Mouse (Mus musculus): ENCODE measurements around the gene Agrp.
A peak's percentile ranks its signal among the peaks of the same experiment; 100 is the strongest.

Agrp gene

DNA sequence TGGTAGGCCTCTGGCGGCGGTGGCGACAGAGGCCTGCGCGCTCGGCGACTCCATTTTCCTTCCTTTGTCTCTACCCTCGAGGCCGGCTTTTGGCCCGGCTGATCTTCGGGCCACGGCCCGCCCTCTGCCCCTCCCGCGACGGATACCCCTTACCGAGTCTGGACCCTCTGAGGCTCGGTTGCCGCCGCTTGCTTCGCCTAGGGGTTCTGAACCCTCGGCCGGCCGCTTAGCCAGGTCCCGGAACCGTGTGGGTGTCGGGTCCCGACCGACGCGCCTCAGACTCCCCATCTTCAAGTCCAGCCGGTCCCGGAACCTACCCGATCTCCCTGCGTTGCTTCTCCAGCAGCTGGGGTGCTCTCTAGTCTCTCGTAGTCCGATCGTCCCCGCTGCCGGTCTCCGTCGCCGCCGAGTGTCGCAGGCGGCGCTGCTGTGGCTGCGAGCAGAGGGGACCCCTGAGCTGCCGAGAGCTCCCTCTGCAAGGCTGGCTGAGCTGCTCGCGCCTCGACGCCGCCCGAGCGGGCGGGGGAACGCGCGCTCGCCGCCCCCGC, at the start of gene Agrp:
TSS of gene Agrp (minus strand) at position 431 of the 548 bp plus-strand sequence.
- peak; percentile 79 for DNase-seq

DNA sequence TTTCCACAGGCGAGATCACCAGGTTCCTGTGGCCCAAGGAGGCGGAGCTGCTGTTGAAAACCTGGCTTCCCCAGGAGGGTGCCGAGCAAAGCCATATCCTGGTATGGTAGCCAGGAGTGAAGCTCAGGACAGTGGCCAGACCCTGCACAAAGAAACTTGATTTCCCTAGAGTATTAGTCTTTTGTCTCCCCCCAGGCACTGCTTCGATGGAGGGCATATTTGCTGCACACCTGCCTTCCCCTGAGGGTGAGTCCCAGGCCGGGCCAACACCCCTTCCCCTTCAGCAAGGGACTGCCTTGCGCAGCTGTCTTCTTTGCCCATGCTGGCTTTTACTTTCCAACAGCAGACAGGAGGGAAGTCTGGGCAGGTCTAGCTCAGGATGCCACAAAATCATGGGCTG, 49.4 kb upstream of the Agrp start:
- DNase-seq = peak; percentile 68

DNA sequence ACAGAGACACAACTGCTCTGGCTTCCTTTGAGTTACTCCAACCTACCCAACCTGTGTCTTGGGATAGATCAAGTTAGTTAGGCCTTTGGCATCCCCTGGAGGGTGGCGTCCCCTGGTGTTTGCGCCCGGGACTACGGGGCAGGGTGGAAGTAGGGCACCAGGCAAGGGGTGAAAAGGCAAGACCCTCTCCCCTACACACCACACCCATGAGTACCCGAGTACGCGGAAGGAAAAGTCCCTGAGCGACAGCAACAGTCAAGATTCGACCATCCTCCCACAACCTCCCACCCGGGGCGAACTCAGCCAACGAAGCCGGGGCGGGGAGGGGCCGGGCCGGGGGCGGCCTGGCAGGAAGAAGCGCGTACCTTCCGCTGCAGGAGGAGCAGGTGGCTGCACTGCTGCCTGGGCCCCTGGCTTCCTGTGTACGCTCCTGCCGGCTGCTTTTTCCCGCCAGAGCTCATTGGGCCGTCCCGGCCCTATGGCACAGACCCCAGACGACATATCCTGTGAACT, 48.7 kb upstream of the Agrp start, which contains the start of gene Carmil2:
TSS of gene Carmil2 (plus strand) at position 479 of the 513 bp plus-strand sequence.
- peak; percentile 98 for DNase-seq

DNA sequence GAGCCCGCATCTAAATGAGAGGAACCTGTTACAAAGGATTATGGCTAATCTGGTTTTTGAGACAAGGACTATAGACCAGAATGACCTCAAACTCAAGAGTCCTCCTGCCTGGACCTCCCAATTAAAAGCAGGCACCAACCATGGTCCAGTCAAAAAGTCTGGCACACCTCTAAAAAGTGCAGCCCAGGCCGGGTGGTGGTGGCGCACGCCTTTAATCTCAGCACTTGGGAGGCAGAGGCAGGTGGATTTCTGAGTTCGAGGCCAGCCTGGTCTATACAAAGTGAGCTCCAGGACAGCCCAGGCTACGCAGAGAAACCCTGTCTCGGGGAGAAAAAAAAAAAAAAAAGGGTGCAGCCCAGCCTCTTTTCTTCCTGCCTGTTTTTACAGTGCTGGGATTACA, 48.1 kb upstream of the Agrp start:
- peak; percentile 44 for DNase-seq

DNA sequence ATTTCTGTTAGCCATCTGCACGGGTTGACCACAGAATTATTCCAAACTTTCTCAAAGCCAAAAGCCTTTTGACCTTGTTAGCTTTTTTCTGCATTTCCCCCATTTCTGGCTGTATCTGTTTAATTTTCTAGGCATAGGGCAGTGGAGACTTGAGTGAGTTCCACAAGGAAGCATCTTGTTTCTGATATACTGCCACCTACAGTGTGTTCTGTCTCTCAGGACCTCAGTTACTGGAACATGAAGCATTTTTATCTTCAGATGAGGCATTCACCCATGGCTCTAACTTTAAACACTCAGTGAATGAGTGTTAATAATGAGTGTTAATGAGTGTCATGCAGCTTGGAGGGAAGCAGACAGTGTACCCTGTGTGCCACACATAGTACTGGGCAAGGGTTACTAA, 40.7 kb upstream of the Agrp start:
- DNase-seq = no peak

DNA sequence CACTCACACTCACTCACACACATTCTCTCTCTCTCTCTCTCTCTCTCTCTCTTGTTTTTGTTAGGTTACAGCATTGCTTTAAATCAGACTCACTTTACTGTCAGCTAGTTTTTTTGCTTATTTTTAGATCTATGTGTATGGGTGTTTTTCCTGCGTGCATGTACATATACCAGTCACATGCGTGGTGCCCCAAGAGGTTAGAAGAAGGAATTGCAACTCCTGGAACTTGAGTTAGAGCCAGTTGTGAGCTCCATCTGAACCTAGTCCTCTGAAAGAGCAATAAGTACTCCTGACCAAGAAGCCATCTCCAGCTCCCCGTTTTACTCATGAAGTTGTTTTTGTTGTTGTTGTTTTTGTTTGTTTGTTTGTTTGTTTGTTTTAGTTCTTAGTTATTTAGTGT, 24.0 kb upstream of the Agrp start:
- DNase-seq = peak; percentile 35

DNA sequence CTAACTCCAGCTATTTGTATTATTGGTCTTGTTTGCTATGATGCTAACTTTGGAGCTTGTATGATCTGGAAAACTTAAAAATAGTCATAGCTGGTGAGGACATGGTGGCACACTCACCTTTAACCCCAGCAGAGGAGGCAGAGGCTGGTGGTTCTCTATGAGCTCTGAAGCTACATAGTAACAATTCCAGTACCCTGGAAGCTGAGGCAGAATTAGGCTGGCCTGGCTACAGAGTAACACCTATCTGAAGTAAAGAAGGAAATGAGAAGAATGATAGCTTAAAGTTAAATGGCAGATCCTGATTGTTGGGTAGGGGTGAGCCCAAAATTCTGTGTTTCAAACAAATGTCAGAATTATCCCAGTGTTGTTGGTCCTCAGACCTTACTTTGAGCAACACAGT, 20.4 kb upstream of the Agrp start:
- DNase-seq = no peak

DNA sequence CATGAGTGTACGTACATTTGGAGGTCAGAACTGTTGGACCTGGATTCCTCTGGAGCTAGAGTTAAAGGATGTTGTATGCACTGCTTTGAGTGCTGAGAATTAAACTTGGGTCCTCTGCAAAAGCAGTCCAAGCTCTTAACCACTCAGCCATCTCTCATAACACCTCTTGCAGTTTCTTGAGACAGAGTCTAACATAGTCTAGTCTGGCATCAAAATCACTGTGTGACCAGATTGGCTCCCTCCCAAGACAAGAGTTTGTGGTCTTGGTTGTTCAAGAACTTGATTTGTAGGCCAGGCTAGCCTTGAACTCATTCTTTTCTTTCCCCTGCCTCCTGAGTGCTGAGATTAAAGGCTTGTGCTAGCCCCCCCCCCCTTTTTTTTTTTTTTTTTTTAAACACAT, 11.7 kb upstream of the Agrp start:
- no peak for DNase-seq

DNA sequence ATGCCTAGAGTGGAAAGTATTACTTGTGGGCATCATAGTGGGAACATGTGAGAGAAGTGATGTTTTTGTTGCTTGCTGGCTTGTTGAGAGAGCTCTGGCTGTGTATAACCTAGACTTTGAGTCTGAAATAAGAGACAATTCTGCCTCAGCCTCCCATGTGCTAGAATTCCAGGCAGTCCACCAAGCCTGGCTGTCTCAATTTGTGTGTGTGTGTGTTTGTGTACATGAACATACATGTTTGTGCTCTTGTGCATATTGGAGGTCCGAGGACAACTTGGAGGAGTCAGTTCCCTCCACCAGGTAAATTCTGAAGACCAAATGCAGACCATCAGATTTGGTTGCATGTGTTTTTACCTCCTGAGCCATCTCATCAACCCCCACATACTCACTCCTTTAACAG, 8.0 kb upstream of the Agrp start:
- no peak for DNase-seq

DNA sequence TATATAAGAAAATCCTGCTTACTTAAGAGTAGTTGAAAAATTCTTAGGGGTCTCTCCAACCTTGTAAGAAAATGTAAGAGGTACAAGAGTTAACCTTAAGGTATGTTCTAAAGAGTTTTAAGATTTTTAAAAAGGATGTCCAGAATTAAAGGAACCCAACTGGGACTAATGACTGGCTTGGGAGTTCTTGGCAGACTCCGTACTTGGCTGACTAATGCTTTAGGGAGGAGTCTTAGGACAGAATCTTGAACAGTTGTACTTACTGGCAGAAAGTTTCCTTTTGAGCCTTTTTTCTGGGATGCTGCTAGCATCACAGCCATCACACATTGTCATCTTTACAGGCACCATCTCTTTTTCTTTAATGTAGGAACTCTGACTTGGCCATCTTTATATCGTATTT, 3.3 kb upstream of the Agrp start:
- DNase-seq = no peak

DNA sequence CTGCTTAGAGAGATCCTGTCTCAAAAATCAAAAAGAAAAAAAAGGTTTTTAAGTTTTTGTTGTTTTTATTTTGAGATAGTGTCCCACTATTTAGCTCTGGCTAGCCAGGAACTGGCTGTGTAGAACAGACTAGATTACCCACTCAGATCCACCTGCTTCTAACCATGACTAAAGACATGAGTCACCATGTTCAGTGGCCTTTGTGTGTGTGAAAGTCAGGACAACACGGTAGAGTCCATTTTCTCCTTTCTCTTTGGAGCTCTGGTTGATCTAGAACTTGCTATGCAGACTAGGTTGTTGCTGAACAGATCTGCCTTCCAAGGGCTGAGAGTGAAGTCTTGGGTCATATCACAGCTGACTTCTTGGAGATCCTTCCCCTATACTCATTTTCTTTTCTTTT, 2.6 kb upstream of the Agrp start:
- no peak for DNase-seq

DNA sequence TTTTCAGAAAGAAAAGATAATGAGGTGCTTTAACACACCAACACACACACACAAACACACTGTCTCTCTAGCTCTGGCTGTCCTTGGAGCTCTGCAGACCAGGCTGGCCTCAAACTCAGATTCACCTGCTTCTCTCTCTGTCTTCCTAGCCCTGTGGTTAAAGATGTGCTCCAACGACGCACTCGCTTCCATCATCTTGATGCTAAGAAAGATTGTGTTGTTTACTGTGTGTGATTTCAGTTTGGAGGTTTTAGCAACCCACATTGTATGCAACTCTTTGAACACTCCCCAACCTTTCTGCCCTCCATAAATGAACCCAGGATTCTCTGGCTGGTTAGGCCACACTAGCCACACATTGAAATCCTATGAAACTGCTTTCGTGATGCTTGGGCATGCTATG, 1.3 kb upstream of the Agrp start:
- DNase-seq = peak; percentile 47

DNA sequence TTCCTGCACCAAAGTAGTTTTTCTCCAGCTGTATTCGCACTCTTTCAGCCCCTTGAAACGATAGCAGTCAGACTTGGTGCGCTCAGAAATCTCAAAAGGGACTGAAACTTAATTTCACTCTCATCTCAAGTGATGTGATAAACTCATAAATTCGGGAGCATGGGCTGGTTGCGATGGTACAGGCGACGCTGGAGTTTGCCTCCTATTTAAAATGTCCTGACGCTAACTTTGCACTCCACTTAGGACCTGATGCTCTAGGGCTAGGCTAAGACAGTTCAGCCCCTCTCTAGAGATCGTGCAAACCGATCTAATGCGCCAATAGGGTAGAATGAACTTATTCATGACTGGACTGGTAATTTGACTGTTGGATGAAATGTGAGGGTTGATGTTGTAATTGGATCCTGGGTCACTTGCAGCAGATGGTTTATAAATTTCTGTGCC, 428 bp upstream of the Agrp start:
- no peak for DNase-seq

DNA sequence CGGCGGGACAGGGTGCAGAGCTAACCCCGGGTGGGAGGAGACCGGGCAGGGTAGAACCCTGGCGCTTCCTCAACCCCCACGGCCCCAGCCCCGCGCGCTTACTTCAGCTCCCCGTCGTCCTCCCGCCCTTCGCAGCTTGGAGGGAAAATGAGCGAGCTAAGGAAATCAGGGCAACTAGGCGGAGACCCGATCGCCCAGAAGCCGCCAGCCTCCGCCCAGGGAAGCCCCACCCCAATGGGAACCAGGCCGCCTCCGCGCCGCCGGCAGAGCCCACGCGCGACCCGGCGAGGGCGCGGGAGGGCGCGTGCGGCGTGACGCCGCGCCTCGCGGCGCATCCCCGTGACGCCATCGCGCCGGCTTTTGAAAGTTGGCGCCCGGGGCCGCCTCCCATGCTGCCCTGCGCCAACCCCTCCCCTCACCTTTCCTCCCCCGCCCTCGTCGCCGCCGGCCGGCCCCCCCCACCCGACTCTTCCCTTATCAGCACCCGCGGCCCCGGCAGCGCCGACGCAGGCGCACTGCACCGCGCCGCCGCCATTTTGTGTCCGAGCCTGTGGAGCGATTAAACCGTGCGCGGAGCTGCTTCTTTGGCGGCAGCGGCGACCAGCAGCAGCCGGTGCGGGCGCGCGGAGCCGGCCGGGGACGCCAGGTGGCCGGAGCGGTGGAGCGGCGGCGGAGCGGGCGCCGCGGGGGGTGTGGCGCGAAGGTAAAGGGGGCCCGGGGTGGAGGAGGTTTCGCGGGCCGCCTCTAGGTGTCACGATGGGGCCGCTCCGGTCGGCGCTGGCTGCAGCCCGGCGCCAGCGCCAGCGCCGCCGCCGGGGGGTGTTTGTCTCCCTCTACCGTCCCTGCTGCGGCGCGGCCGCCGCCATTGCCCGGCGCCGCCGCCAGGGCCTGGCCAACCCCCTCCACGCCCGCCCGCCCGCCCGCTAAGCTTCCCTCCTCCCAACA, 903 bp downstream of the Agrp start, which contains the start of gene Ctcf:
TSS of gene Ctcf (plus strand) at position 551 of the 945 bp plus-strand sequence.
- DNase-seq = peak; percentile 97

DNA sequence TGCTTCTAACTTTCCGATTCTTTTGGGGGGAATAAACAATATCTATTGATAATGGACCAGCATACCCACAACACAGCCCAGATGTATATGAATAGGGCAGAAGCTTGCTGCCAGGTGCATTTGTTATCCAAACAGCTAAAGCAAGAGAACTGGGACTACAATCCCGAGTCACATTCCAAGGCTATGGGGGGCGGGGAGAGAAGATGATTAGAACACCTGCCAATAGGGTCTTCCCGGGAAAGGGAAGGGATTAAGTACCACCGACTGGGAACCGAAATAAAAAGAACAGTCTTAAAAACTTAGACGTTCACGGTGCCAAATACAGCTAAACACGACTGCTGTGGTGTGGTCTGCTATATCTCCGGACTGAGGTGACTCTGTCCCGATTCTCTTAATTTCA, 1.7 kb downstream of the Agrp start:
- no peak for DNase-seq

DNA sequence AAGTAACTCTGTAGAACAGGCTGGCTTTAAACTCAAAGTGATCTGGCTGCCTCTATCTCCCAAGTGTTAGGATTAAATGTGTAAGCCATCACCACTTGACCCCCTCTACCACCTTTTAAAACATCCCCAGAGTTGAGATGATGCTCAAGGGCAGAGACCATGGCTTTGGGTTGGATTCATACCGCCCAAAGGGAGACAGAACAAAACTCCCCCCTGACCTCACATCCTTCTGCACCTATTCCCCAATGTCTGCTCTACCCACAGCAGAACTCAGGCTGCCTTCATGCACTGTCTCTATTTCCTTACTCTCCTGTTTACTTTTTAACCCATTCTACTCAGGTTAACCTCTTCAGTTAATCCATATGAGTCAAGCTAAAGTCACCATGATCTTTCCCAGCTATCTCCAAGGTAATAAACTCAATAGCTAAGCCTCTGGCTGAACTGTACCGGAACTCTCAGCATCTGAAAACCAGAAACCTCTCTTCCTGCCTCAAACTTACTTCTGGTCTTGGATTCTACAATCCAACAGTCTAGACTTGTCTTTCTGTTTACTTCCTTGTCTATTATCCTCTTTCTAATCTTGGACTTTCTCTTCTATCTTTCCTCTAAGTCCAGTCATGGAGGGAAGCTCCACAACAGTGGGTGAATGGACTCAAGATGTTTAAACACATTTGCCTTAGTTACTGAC, 2.3 kb downstream of the Agrp start:
- DNase-seq = peak; percentile 30

DNA sequence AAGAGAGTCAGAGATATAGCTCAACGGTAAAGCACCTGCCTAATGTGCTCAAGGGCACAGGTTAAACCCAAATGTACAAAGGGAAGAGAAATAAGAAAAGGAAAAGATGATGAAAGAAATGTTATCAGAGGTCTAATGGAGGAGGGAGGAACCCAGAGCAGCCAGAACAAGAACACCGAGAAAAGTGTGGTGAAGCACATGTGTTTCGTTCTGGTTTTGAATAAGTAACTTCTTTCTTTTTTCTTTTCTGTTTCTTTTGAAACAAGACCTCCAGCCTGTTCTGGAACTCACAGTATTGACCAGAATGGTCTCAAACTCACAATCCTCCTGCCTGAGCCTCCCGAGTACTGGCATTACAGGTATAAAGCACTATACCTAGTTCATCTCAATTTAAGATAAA, 7.9 kb downstream of the Agrp start:
- DNase-seq = peak; percentile 16

DNA sequence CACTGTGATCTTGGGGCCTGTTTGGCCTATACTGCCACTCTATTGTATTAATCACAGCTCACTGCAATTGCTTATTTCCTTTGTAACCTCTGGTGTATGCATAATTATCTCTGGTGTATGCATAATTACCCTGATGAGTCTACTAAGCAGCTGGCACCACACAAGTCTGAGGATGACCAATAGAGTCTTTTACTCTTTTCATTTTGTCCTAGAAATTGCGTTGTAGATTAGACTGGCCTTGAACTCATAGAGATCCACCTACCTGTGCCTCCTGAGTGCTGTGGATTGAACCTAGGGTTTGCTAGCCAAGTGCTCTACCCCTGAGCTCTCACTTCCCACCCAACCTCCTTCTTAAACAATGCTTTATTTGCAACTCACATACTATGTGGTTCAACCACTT, 11.1 kb downstream of the Agrp start:
- peak; percentile 12 for DNase-seq

DNA sequence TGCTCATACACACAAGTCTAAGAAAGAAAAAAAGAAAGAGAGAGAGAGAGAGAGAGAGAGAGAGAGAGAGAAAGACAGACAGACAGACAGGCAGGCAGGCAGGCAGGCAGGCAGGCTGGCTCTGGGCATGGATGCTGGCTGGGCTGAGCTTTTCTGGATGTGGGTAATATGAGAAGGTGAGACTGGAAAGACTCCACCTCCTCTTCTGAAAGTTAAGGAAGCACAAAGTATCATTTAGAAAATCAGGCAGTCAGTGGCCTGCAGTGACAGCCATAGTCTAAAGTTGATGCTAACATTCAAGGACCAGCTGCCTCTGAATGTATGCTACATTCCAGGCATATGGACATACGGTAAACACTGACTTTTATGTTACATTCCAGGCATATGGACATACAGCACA, 12.4 kb downstream of the Agrp start:
- peak; percentile 60 for DNase-seq

DNA sequence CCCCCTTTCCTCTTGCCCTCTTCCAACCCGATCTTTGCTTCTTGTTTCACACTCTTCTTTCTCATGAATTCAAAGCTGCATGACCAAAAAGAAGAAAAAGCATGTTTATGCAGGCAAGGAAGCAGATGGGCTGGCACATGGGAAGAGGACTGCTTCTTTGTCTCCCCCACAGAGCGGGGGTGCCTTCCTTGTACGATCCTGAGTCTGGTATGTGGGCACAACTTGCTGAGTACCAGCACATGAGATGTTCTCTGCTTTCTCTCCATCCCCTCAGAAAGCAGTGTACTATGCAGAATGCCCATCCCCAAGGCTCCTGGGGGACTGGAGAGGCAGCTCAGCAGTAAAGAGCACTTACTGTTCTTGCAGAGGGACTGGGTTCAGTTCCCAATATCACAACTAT, 12.8 kb downstream of the Agrp start:
- peak; percentile 70 for DNase-seq

DNA sequence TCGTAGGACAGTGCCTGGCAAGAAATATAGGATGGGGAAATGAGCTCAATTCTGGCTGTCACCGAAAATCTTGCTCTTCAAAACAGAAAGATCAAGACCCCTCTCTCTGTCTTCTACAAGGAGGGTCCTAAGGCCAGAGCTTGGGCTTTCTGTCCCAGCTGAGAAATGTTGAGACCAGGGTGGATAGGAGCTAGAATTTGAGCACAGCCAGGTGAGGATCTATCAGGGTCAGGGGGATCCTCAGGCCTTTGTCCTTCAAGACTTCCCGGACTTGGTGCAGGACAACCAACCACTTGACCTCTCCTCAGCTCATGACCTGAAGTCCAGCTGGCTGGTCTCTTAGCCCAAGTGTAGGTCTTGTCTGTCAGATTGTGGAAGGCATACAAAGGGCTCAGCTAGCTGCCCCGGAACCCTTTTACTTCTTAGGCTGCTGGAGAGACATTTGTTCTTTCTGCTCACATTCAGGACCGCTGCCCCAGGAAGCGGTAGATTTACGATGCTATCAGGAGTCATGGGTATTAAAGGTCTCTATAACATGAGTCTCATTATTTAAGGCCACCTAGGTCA, 13.4 kb downstream of the Agrp start:
- DNase-seq = peak; percentile 59

DNA sequence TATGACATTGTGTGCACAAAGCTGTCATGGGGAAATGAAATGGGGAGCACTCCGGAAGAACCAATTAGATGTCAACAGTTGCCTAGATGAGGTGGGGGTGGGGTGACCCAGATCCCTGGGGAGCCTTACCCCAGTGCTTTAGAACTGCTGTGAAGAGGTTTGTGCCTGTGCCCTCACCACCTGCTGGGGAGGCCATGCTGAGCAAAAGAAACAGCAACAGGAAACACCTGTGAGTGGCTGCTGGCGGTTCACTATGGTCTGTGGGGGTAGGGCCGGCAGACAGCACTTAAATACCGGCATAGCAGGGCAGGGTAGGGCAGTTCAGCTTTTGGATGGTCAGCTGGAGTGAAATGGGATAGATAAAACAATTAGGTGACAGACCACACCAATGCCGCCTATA, 14.1 kb downstream of the Agrp start:
- peak; percentile 86 for DNase-seq

DNA sequence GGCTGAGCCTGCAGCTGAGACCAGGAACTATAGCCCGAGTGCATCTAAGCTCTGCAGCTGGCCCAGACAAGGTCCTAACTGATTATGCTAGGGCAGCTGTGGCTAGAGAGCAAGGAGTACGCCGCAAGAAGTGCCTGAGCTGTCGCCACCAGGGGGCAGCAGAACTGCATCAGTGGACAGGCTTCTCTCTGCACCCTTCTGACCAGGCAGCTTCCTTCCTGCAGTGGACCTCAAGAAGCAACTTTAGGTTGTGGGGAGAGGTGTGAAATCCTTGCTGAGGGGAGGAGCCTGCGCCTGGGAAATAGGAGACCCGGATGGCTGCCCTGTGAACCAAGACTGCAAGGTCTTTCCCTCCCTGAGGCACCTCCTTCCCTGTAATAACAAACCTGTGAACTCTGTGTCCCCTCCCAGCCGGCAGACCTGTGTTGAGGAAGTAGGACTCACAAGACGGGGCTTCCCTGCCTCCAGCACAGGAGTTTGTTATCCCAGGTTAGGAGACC, 14.7 kb downstream of the Agrp start:
- peak; percentile 99 for DNase-seq
